Mouse (Mus musculus) adipocyte (in vitro differentiated cells): ENCODE results near the gene Flrt1.

ENCODE experiments used
- DNase-seq: peaks from one replicate; pipeline ENCODE4 v3.0.0-alpha.2; 2016; ENCODE audit warnings: low spot score

Flrt1 gene

GRCm38 (mm10) chr19:7128551-7129475 is 23.3 kb upstream of the Flrt1 start:
- DNase-seq, result no peak

- DNase-seq, result no peak
Observed at GRCm38 (mm10) chr19:7126933-7127332, 21.4 kb upstream of the Flrt1 start.

GRCm38 (mm10) chr19:7126209-7126608 is 20.7 kb upstream of the Flrt1 start:
- no peak for DNase-seq

- DNase-seq, result no peak
Observed at GRCm38 (mm10) chr19:7125526-7126156, 20.1 kb upstream of the Flrt1 start.

GRCm38 (mm10) chr19:7122698-7123306 is 17.3 kb upstream of the Flrt1 start:
- DNase-seq, result no peak

- DNase-seq, result peak; percentile 32
Observed at GRCm38 (mm10) chr19:7122277-7122676, 16.7 kb upstream of the Flrt1 start.

GRCm38 (mm10) chr19:7121252-7121651 is 15.7 kb upstream of the Flrt1 start:
- DNase-seq, result peak; percentile 73

GRCm38 (mm10) chr19:7117653-7118307 is 12.3 kb upstream of the Flrt1 start:
- no peak for DNase-seq

- DNase-seq, result no peak
Observed at GRCm38 (mm10) chr19:7117141-7117540, 11.6 kb upstream of the Flrt1 start.

- DNase-seq, result no peak
Observed at GRCm38 (mm10) chr19:7116038-7116731, 10.7 kb upstream of the Flrt1 start.

GRCm38 (mm10) chr19:7113574-7113973 is 8.0 kb upstream of the Flrt1 start:
- DNase-seq, result no peak

- DNase-seq, result no peak
Observed at GRCm38 (mm10) chr19:7112628-7113027, 7.1 kb upstream of the Flrt1 start.

- no peak for DNase-seq
Observed at GRCm38 (mm10) chr19:7111710-7112109, 6.2 kb upstream of the Flrt1 start.

- DNase-seq, result no peak
Observed at GRCm38 (mm10) chr19:7111309-7111708, 5.8 kb upstream of the Flrt1 start.

GRCm38 (mm10) chr19:7110875-7111274 is 5.3 kb upstream of the Flrt1 start:
- DNase-seq, result no peak

GRCm38 (mm10) chr19:7110097-7110496 is 4.6 kb upstream of the Flrt1 start:
- DNase-seq, result no peak

- peak; percentile 92 for DNase-seq
Observed at GRCm38 (mm10) chr19:7108114-7108905, 2.8 kb upstream of the Flrt1 start.

GRCm38 (mm10) chr19:7107174-7107573 is 1.6 kb upstream of the Flrt1 start:
- DNase-seq, result no peak

GRCm38 (mm10) chr19:7106566-7106965 is 1.0 kb upstream of the Flrt1 start:
- DNase-seq, result no peak

- no peak for DNase-seq
Observed at GRCm38 (mm10) chr19:7103993-7104401, 1.5 kb downstream of the Flrt1 start.
